Mouse (Mus musculus) intestine, embryonic 14.5 days (tissue): ENCODE results near the gene Slc30a4. TPM values are rescaled to one million over a fixed set of nuclear protein-coding genes. Genes with fewer than 3 reads are reported as not detected.

ENCODE experiments used
- ATAC-seq: fragments of 200-750 bp; cut with Nextera tagmentation; replicated peaks from 2 replicates; pipeline ENCODE4 v1.8.0; 2017; ENCODE audit warnings: low read depth, moderate number of reproducible peaks, moderate TSS enrichment, moderate library complexity; ENCODE audit not compliant: low FRiP score, low TSS enrichment
- DNase-seq: peaks from one replicate; pipeline ENCODE4 v3.0.0-alpha.2; 2018; ENCODE audit warnings: low spot score
- H3K27ac ChIP-seq: fragments of 300-500 bp; sonication (generic); 2 replicates; pipeline ENCODE4 v1.5.1; 2014; ENCODE audit warnings: low read depth, mild to moderate bottlenecking, control low read depth
- H3K27me3 ChIP-seq: fragments of 300-500 bp; sonication (generic); replicated peaks from 2 replicates; pipeline ENCODE4 v1.6.1; 2014; ENCODE audit warnings: low read length, control low read depth; ENCODE audit not compliant: control insufficient read depth, insufficient read depth
- H3K36me3 ChIP-seq: fragments of 300-500 bp; sonication (generic); 2 replicates; pipeline ENCODE4 v1.6.1; 2014; ENCODE audit warnings: low read length, control low read depth; ENCODE audit not compliant: control insufficient read depth, insufficient read depth
- H3K4me1 ChIP-seq: fragments of 300-500 bp; sonication (generic); replicated peaks from 2 replicates; pipeline ENCODE4 v1.6.1; 2014; ENCODE audit warnings: low read length, control low read depth, mixed read lengths; ENCODE audit not compliant: control insufficient read depth, insufficient read depth
- H3K4me2 ChIP-seq: fragments of 300-500 bp; sonication (generic); 2 replicates; pipeline ENCODE4 v1.6.1; 2014; ENCODE audit warnings: low read length
- H3K4me3 ChIP-seq: fragments of 300-500 bp; sonication (generic); 2 replicates; pipeline ENCODE4 v1.5.1; 2014; ENCODE audit warnings: low read depth, low read length, control low read depth, mixed read lengths
- H3K9ac ChIP-seq: fragments of 300-500 bp; sonication (generic); 2 replicates; pipeline ENCODE4 v1.6.1; 2014; ENCODE audit warnings: mild to moderate bottlenecking, low read length
- H3K9me3 ChIP-seq: fragments of 300-500 bp; sonication (generic); 2 replicates; pipeline ENCODE4 v1.6.1; 2016; ENCODE audit warnings: low read length, control low read depth; ENCODE audit not compliant: control insufficient read depth
- WGBS: fragments of 180-500 bp; shearing (Covaris S2); extraction: QIAGEN DNeasy Blood & Tissue Kit; methylation state at CpG from one replicate; pipeline ENCODE4 v1.1.7; 2014; 5-methylcytosine and 5-hydroxymethylcytosine counted together
- polyA plus RNA-seq: library from polyadenylated mRNA; unstranded; fragments of >200 nt; fragmentation: Nextera tagmentation; extraction: Ambion mirVana; gene quantifications from 2 replicates; pipeline ENCODE4 v1.2.1, GENCODE M21; 2014

Gene Slc30a4
- polyA plus RNA-seq = 13.7 and 14.6 TPM in 2 replicates

GRCm38 (mm10) chr2:122702181-122703036 is at the start of gene Slc30a4:
Gene Slc30a4, minus strand, starts transcription at chr2:122702663.
- under 1% methylated on average over 79 of the region's 111 CpGs for WGBS
- ATAC-seq (peak; percentile 99), DNase-seq (peak; percentile 85)
- peak within 1 kb of the TSS; percentile 76 for H3K4me3 ChIP-seq
- peak within 1 kb of the TSS; percentile 71 for H3K9ac ChIP-seq
- peaks cover 11% of the 10 kb centered on the region for H3K4me1 ChIP-seq
- H3K9me3 ChIP-seq = no peaks in the 10 kb centered on the region
- peak within 1 kb of the TSS; percentile 86 for H3K4me2 ChIP-seq
- no peaks in the 10 kb centered on the region for H3K36me3 ChIP-seq
- H3K27ac ChIP-seq = peak within 1 kb of the TSS; percentile 59
- no peaks in the 10 kb centered on the region for H3K27me3 ChIP-seq

GRCm38 (mm10) chr2:122746461-122746860 is 44.0 kb upstream of the Slc30a4 start:
- Histone ChIP-seq H3K4me3 (no peak overlapping the region), H3K36me3 (peaks cover 44% of the 10 kb centered on the region), H3K4me1 (no peaks in the 10 kb centered on the region), H3K9ac (no peak overlapping the region), H3K9me3 (no peaks in the 10 kb centered on the region), H3K27me3 (no peaks in the 10 kb centered on the region), H3K27ac (no peak overlapping the region), H3K4me2 (no peak overlapping the region)
- WGBS = 89% methylated on average over 9 of the region's 9 CpGs
- DNase-seq (peak; percentile 39), ATAC-seq (no peak)

GRCm38 (mm10) chr2:122739023-122739422 is 36.6 kb upstream of the Slc30a4 start:
- Histone ChIP-seq H3K4me2 (peak overlapping the region; percentile 83), H3K9me3 (no peaks in the 10 kb centered on the region), H3K36me3 (peaks cover 2% of the 10 kb centered on the region; the same call in 1 of the 2 replicates), H3K4me1 (peaks cover 8% of the 10 kb centered on the region), H3K4me3 (peak overlapping the region; percentile 80), H3K27me3 (peaks cover 3% of the 10 kb centered on the region; the same call in 1 of the 2 replicates), H3K27ac (peak overlapping the region; percentile 75; the same call in 1 of the 2 replicates), H3K9ac (peak overlapping the region; percentile 74)
- DNase-seq = no peak
- no peak for ATAC-seq
- WGBS = 31% methylated on average over 7 of the region's 7 CpGs

GRCm38 (mm10) chr2:122737894-122738830 is 35.7 kb upstream of the Slc30a4 start, which contains the start of gene Bloc1s6:
Gene Bloc1s6, plus strand, starts transcription at chr2:122738503.
- 1% methylated on average over 48 of the region's 59 CpGs for WGBS
- H3K27ac ChIP-seq = peak within 1 kb of the TSS; percentile 75
- DNase-seq (peak; percentile 97), ATAC-seq (peak; percentile 92)
- peaks cover 8% of the 10 kb centered on the region for H3K4me1 ChIP-seq
- H3K36me3 ChIP-seq = no peaks in the 10 kb centered on the region
- H3K4me3 ChIP-seq = peak within 1 kb of the TSS; percentile 80
- H3K9me3 ChIP-seq = no peaks in the 10 kb centered on the region
- peak within 1 kb of the TSS; percentile 83 for H3K4me2 ChIP-seq
- H3K9ac ChIP-seq = peak within 1 kb of the TSS; percentile 74
- H3K27me3 ChIP-seq = peaks cover 3% of the 10 kb centered on the region; the same call in 1 of the 2 replicates

- no peaks in the 10 kb centered on the region for H3K36me3 ChIP-seq
- ATAC-seq = no peak
- no peak overlapping the region for H3K4me3 ChIP-seq
- no peak overlapping the region for H3K27ac ChIP-seq
- no peaks in the 10 kb centered on the region for H3K9me3 ChIP-seq
- 62% methylated on average over 2 of the region's 2 CpGs for WGBS
- H3K4me2 ChIP-seq = no peak overlapping the region
- peaks cover 3% of the 10 kb centered on the region; the same call in 1 of the 2 replicates for H3K27me3 ChIP-seq
- no peak overlapping the region for H3K9ac ChIP-seq
- DNase-seq = peak; percentile 32
- no peaks in the 10 kb centered on the region for H3K4me1 ChIP-seq
These were observed 29.0 kb upstream of the Slc30a4 start for GRCm38 (mm10) chr2:122731456-122731855.

GRCm38 (mm10) chr2:122725604-122726003 is 23.1 kb upstream of the Slc30a4 start:
- DNase-seq (peak; percentile 61), ATAC-seq (no peak)
- H3K9ac ChIP-seq = no peak overlapping the region
- H3K4me3 ChIP-seq = no peak overlapping the region
- no peaks in the 10 kb centered on the region for H3K27me3 ChIP-seq
- no peaks in the 10 kb centered on the region for H3K9me3 ChIP-seq
- WGBS = 61% methylated on average over 10 of the region's 10 CpGs
- H3K4me2 ChIP-seq = no peak overlapping the region
- no peak overlapping the region for H3K27ac ChIP-seq
- H3K36me3 ChIP-seq = no peaks in the 10 kb centered on the region
- H3K4me1 ChIP-seq = no peaks in the 10 kb centered on the region

GRCm38 (mm10) chr2:122720564-122720963 is 18.1 kb upstream of the Slc30a4 start:
- ATAC-seq (no peak), DNase-seq (no peak)
- WGBS = 74% methylated on average over 3 of the region's 3 CpGs
- H3K4me3 ChIP-seq = no peak overlapping the region
- H3K4me1 ChIP-seq = no peaks in the 10 kb centered on the region
- no peaks in the 10 kb centered on the region for H3K36me3 ChIP-seq
- H3K27me3 ChIP-seq = no peaks in the 10 kb centered on the region
- no peak overlapping the region for H3K27ac ChIP-seq
- no peaks in the 10 kb centered on the region for H3K9me3 ChIP-seq
- no peak overlapping the region for H3K9ac ChIP-seq
- no peak overlapping the region for H3K4me2 ChIP-seq

GRCm38 (mm10) chr2:122719232-122719631 is 16.8 kb upstream of the Slc30a4 start:
- Histone ChIP-seq H3K27me3 (no peaks in the 10 kb centered on the region), H3K27ac (no peak overlapping the region), H3K4me3 (no peak overlapping the region), H3K36me3 (no peaks in the 10 kb centered on the region), H3K9me3 (no peaks in the 10 kb centered on the region), H3K9ac (no peak overlapping the region), H3K4me2 (no peak overlapping the region), H3K4me1 (no peaks in the 10 kb centered on the region)
- 66% methylated on average over 1 of the region's 1 CpGs for WGBS
- no peak for DNase-seq
- ATAC-seq = no peak
